Mouse (Mus musculus): Measurements from ENCODE around the gene Rplp1. TPM values are rescaled to one million over a fixed set of nuclear protein-coding genes. Genes with fewer than 3 reads are reported as not detected.

The Rplp1 gene
- polyA plus RNA-seq, 1 experiment: 8,063 TPM

- no peak overlapping the region for H3K4me3 ChIP-seq (ENCODE audit: insufficient read depth, low read depth, low read length)
- no peak for DNase-seq
- H3K4me1 ChIP-seq (ENCODE audit: control insufficient read depth, insufficient read depth, low read length): no peaks in the 10 kb centered on the region
- TF ChIP-seq CTCF (conservative IDR thresholded peaks at IDR 0.05; ENCODE audit: insufficient read depth, insufficient read length, low read depth, low read length) (no peak), POLR2A (IDR thresholded peaks at IDR 0.05; ENCODE audit: low read depth, low read length) (no peak)
- no peaks in the 10 kb centered on the region for H3K36me3 ChIP-seq (ENCODE audit: control insufficient read depth, insufficient read depth, low read length)
- H3K27ac ChIP-seq (ENCODE audit: insufficient read depth, low read depth, low read length): no peak overlapping the region
- H3K27me3 ChIP-seq (replicated peaks; ENCODE audit: control insufficient read depth, insufficient read depth, low read length): no peaks in the 10 kb centered on the region
- WGBS: 92% methylated on average over 10 of the region's 10 CpGs
These were observed 10.8 kb upstream of the Rplp1 start for GRCm38 (mm10) chr9:61925086-61925660.

GRCm38 (mm10) chr9:61920331-61920730, 6.0 kb upstream of the Rplp1 start:
- Histone ChIP-seq H3K4me1 (ENCODE audit: control insufficient read depth, insufficient read depth, low read length) (no peaks in the 10 kb centered on the region), H3K4me3 (ENCODE audit: insufficient read depth, low read depth, low read length) (no peak overlapping the region), H3K36me3 (ENCODE audit: control insufficient read depth, insufficient read depth, low read length) (no peaks in the 10 kb centered on the region), H3K27ac (ENCODE audit: insufficient read depth, low read depth, low read length) (no peak overlapping the region), H3K27me3 (replicated peaks; ENCODE audit: control insufficient read depth, insufficient read depth, low read length) (no peaks in the 10 kb centered on the region)
- DNase-seq: no peak
- WGBS: 93% methylated on average over 6 of the region's 6 CpGs
- TF ChIP-seq CTCF (conservative IDR thresholded peaks at IDR 0.05; ENCODE audit: insufficient read depth, insufficient read length, low read depth, low read length) (no peak), POLR2A (IDR thresholded peaks at IDR 0.05; ENCODE audit: low read depth, low read length) (no peak)

- H3K4me1 ChIP-seq (ENCODE audit: control insufficient read depth, insufficient read depth, low read length): no peaks in the 10 kb centered on the region
- TF ChIP-seq POLR2A (IDR thresholded peaks at IDR 0.05; ENCODE audit: low read depth, low read length): no peak
- TF ChIP-seq CTCF (conservative IDR thresholded peaks at IDR 0.05; ENCODE audit: insufficient read depth, insufficient read length, low read depth, low read length): no peak
- H3K4me3 ChIP-seq (ENCODE audit: insufficient read depth, low read depth, low read length): no peak overlapping the region
- 96% methylated on average over 5 of the region's 5 CpGs for WGBS
- no peak for DNase-seq
- no peaks in the 10 kb centered on the region for H3K36me3 ChIP-seq (ENCODE audit: control insufficient read depth, insufficient read depth, low read length)
- no peak overlapping the region for H3K27ac ChIP-seq (ENCODE audit: insufficient read depth, low read depth, low read length)
- no peaks in the 10 kb centered on the region for H3K27me3 ChIP-seq (replicated peaks; ENCODE audit: control insufficient read depth, insufficient read depth, low read length)
These were observed 5.1 kb upstream of the Rplp1 start for GRCm38 (mm10) chr9:61919464-61919863.

GRCm38 (mm10) chr9:61917436-61917835, 3.1 kb upstream of the Rplp1 start:
- H3K36me3 ChIP-seq (ENCODE audit: control insufficient read depth, insufficient read depth, low read length): peaks cover 1% of the 10 kb centered on the region; the same call in 1 of the 2 replicates
- WGBS: 87% methylated on average over 6 of the region's 6 CpGs

GRCm38 (mm10) chr9:61916986-61917385, 2.6 kb upstream of the Rplp1 start:
- H3K36me3 ChIP-seq (ENCODE audit: control insufficient read depth, insufficient read depth, low read length): peaks cover 3% of the 10 kb centered on the region
- H3K4me1 ChIP-seq (ENCODE audit: control insufficient read depth, insufficient read depth, low read length): peaks cover 4% of the 10 kb centered on the region; the same call in 1 of the 2 replicates
- H3K4me3 ChIP-seq (ENCODE audit: insufficient read depth, low read depth, low read length): no peak overlapping the region
- H3K27ac ChIP-seq (ENCODE audit: insufficient read depth, low read depth, low read length): no peak overlapping the region
- 95% methylated on average over 3 of the region's 3 CpGs for WGBS
- DNase-seq: no peak
- H3K27me3 ChIP-seq (replicated peaks; ENCODE audit: control insufficient read depth, insufficient read depth, low read length): no peaks in the 10 kb centered on the region
- TF ChIP-seq POLR2A (IDR thresholded peaks at IDR 0.05; ENCODE audit: low read depth, low read length): no peak
- TF ChIP-seq CTCF (conservative IDR thresholded peaks at IDR 0.05; ENCODE audit: insufficient read depth, insufficient read length, low read depth, low read length): no peak

More at GRCm38 (mm10) chr9:61917436-61917835, 3.1 kb upstream of the Rplp1 start:
- Histone ChIP-seq H3K4me3 (ENCODE audit: insufficient read depth, low read depth, low read length) (no peak overlapping the region), H3K27ac (ENCODE audit: insufficient read depth, low read depth, low read length) (no peak overlapping the region), H3K4me1 (ENCODE audit: control insufficient read depth, insufficient read depth, low read length) (peaks cover 4% of the 10 kb centered on the region; the same call in 1 of the 2 replicates), H3K27me3 (replicated peaks; ENCODE audit: control insufficient read depth, insufficient read depth, low read length) (no peaks in the 10 kb centered on the region)
- no peak for TF ChIP-seq POLR2A (IDR thresholded peaks at IDR 0.05; ENCODE audit: low read depth, low read length)
- TF ChIP-seq CTCF (conservative IDR thresholded peaks at IDR 0.05; ENCODE audit: insufficient read depth, insufficient read length, low read depth, low read length): no peak
- no peak for DNase-seq

- H3K4me1 ChIP-seq (ENCODE audit: control insufficient read depth, insufficient read depth, low read length): peaks cover 4% of the 10 kb centered on the region; the same call in 1 of the 2 replicates
- no peak for DNase-seq
- no peaks in the 10 kb centered on the region for H3K27me3 ChIP-seq (replicated peaks; ENCODE audit: control insufficient read depth, insufficient read depth, low read length)
- no peak overlapping the region for H3K4me3 ChIP-seq (ENCODE audit: insufficient read depth, low read depth, low read length)
- 65% methylated on average over 4 of the region's 4 CpGs for whole genome bisulfite sequencing
- no peak for TF ChIP-seq CTCF (conservative IDR thresholded peaks at IDR 0.05; ENCODE audit: insufficient read depth, insufficient read length, low read depth, low read length)
- TF ChIP-seq POLR2A (IDR thresholded peaks at IDR 0.05; ENCODE audit: low read depth, low read length): no peak
- H3K27ac ChIP-seq (ENCODE audit: insufficient read depth, low read depth, low read length): no peak overlapping the region
- H3K36me3 ChIP-seq (ENCODE audit: control insufficient read depth, insufficient read depth, low read length): peaks cover 3% of the 10 kb centered on the region
These were observed 1.2 kb upstream of the Rplp1 start for GRCm38 (mm10) chr9:61915393-61916005.

- peak overlapping the region; percentile 84 for H3K27ac ChIP-seq (ENCODE audit: insufficient read depth, low read depth, low read length)
- peak overlapping the region; percentile 67 for H3K4me3 ChIP-seq (ENCODE audit: insufficient read depth, low read depth, low read length)
- peaks cover 3% of the 10 kb centered on the region for H3K36me3 ChIP-seq (ENCODE audit: control insufficient read depth, insufficient read depth, low read length)
- no peaks in the 10 kb centered on the region for H3K27me3 ChIP-seq (replicated peaks; ENCODE audit: control insufficient read depth, insufficient read depth, low read length)
- DNase-seq: no peak
- peaks cover 4% of the 10 kb centered on the region; the same call in 1 of the 2 replicates for H3K4me1 ChIP-seq (ENCODE audit: control insufficient read depth, insufficient read depth, low read length)
- TF ChIP-seq CTCF (conservative IDR thresholded peaks at IDR 0.05; ENCODE audit: insufficient read depth, insufficient read length, low read depth, low read length) (no peak), POLR2A (IDR thresholded peaks at IDR 0.05; ENCODE audit: low read depth, low read length) (no peak)
- 3% methylated on average over 13 of the region's 13 CpGs for WGBS
These were observed 567 bp upstream of the Rplp1 start for GRCm38 (mm10) chr9:61914917-61915300.

Measured in kidney, adult 2 months (tissue).